Mouse (Mus musculus) forebrain, embryonic 11.5 days (tissue): Measurements from ENCODE around the gene Tcf3. TPM values are rescaled to one million over a fixed set of nuclear protein-coding genes. Genes with fewer than 3 reads are reported as not detected.
A peak's percentile ranks its signal among the peaks of the same experiment; 100 is the strongest.

ENCODE experiments used
- ATAC-seq: fragments of 200-750 bp; cut with Nextera tagmentation; replicated peaks from 2 replicates; pipeline ENCODE4 v1.8.0; 2017; ENCODE audit warnings: moderate TSS enrichment; ENCODE audit not compliant: low FRiP score
- DNase-seq: peaks from one replicate; pipeline ENCODE4 v3.0.0-alpha.2; 2017; ENCODE audit warnings: low spot score
- H3K27ac ChIP-seq: fragments of 300-500 bp; sonication (generic); 2 replicates; pipeline ENCODE4 v1.5.1; 2014; ENCODE audit warnings: low read depth, low read length
- H3K27me3 ChIP-seq: fragments of 300-500 bp; sonication (generic); 2 replicates; pipeline ENCODE4 v1.6.1; 2014; ENCODE audit warnings: mild to moderate bottlenecking, low read length, mixed read lengths; ENCODE audit not compliant: control insufficient read depth, insufficient read depth
- H3K36me3 ChIP-seq: fragments of 300-500 bp; sonication (generic); 2 replicates; pipeline ENCODE4 v1.6.1; 2014; ENCODE audit warnings: mild to moderate bottlenecking, low read length, moderate library complexity, mixed read lengths; ENCODE audit not compliant: control insufficient read depth, insufficient read depth
- H3K4me1 ChIP-seq: fragments of 300-500 bp; sonication (generic); replicated peaks from 2 replicates; pipeline ENCODE4 v1.6.1; 2014; ENCODE audit warnings: low read length, mixed read lengths; ENCODE audit not compliant: control insufficient read depth, insufficient read depth
- H3K4me2 ChIP-seq: fragments of 300-500 bp; sonication (generic); 2 replicates; pipeline ENCODE4 v1.6.1; 2014; ENCODE audit warnings: low read depth, mild to moderate bottlenecking, low read length, moderate library complexity, mixed read lengths; ENCODE audit not compliant: severe bottlenecking
- H3K4me3 ChIP-seq: fragments of 300-500 bp; sonication (generic); 2 replicates; pipeline ENCODE4 v1.5.1; 2014; ENCODE audit warnings: low read depth, low read length
- H3K9ac ChIP-seq: fragments of 300-500 bp; sonication (generic); 2 replicates; pipeline ENCODE4 v1.6.1; 2014; ENCODE audit warnings: low read length
- H3K9me3 ChIP-seq: fragments of 300-500 bp; sonication (generic); 2 replicates; pipeline ENCODE4 v1.6.1; 2016; ENCODE audit warnings: low read length, mixed read lengths; ENCODE audit not compliant: control insufficient read depth
- WGBS: fragments of 180-500 bp; shearing (Covaris S2); extraction: QIAGEN DNeasy Blood & Tissue Kit; methylation state at CpG from one replicate; pipeline ENCODE4 v1.1.7; 2014; 5-methylcytosine and 5-hydroxymethylcytosine counted together
- polyA plus RNA-seq: library from polyadenylated mRNA; unstranded; fragments of >200 nt; fragmentation: Nextera tagmentation; extraction: Ambion mirVana; gene quantifications from 2 replicates; pipeline ENCODE4 v1.2.1, GENCODE M21; 2014

Tcf3 gene
- polyA plus RNA-seq, 1 experiment from 2014 or later: 237 TPM

- 24% methylated on average over 2 of the region's 2 CpGs for WGBS
- H3K27me3 ChIP-seq: no peaks in the 10 kb centered on the region
- no peaks in the 10 kb centered on the region for H3K9me3 ChIP-seq
- H3K4me1 ChIP-seq: peaks cover 21% of the 10 kb centered on the region
- no peak overlapping the region for H3K27ac ChIP-seq
- H3K9ac ChIP-seq: no peak overlapping the region; the same call in 1 of the 2 replicates
- DNase-seq (no peak), ATAC-seq (no peak)
- peaks cover 20% of the 10 kb centered on the region for H3K36me3 ChIP-seq
- H3K4me2 ChIP-seq: no peak overlapping the region
- H3K4me3 ChIP-seq: no peak overlapping the region
These were observed 44.7 kb downstream of the Tcf3 start for GRCm38 (mm10) chr10:80388731-80389130.

- peaks cover 11% of the 10 kb centered on the region; the same call in 1 of the 2 replicates for H3K36me3 ChIP-seq
- peak within 1 kb of the TSS; percentile 94 for H3K4me2 ChIP-seq
- H3K4me3 ChIP-seq: peak within 1 kb of the TSS; percentile 98
- H3K27me3 ChIP-seq: no peaks in the 10 kb centered on the region
- H3K27ac ChIP-seq: peak within 1 kb of the TSS; percentile 79
- H3K4me1 ChIP-seq: peaks cover 22% of the 10 kb centered on the region
- peak; percentile 97 for DNase-seq
- ATAC-seq: peak; percentile 34
- 0% methylated on average over 21 of the region's 61 CpGs for WGBS
- no peaks in the 10 kb centered on the region for H3K9me3 ChIP-seq
- H3K9ac ChIP-seq: peak within 1 kb of the TSS; percentile 77
These were observed 45.9 kb downstream of the Tcf3 start, which contains the start of gene Mex3d for GRCm38 (mm10) chr10:80387522-80387959. TSS of gene Mex3d (minus strand) at chr10:80387659.

GRCm38 (mm10) chr10:80386735-80387471 lies 46.5 kb downstream of the Tcf3 start:
- H3K4me1 ChIP-seq: peaks cover 22% of the 10 kb centered on the region
- H3K4me2 ChIP-seq: peak overlapping the region; percentile 80
- peaks cover 10% of the 10 kb centered on the region for H3K36me3 ChIP-seq
- peak overlapping the region; percentile 77 for H3K9ac ChIP-seq
- WGBS: under 1% methylated on average over 73 of the region's 94 CpGs
- ATAC-seq (0 out of 2 replicates have a peak, but pooled peaks have one; percentile 0), DNase-seq (peak; percentile 77)
- H3K27ac ChIP-seq: peak overlapping the region; percentile 79
- peak overlapping the region; percentile 98 for H3K4me3 ChIP-seq
- no peaks in the 10 kb centered on the region for H3K9me3 ChIP-seq
- H3K27me3 ChIP-seq: no peaks in the 10 kb centered on the region

GRCm38 (mm10) chr10:80385811-80386734 lies 47.4 kb downstream of the Tcf3 start:
- DNase-seq: peak; percentile 85
- H3K36me3 ChIP-seq: peaks cover 13% of the 10 kb centered on the region
- peak overlapping the region; percentile 79 for H3K27ac ChIP-seq
- no peaks in the 10 kb centered on the region for H3K9me3 ChIP-seq
- H3K27me3 ChIP-seq: no peaks in the 10 kb centered on the region
- under 1% methylated on average over 34 of the region's 34 CpGs for WGBS
- peak overlapping the region; percentile 98 for H3K4me3 ChIP-seq
- H3K9ac ChIP-seq: peak overlapping the region; percentile 77
- peak overlapping the region; percentile 80 for H3K4me2 ChIP-seq
- ATAC-seq: peak; percentile 79
- peaks cover 22% of the 10 kb centered on the region for H3K4me1 ChIP-seq

- H3K27ac ChIP-seq: peak overlapping the region; percentile 79
- peaks cover 22% of the 10 kb centered on the region for H3K4me1 ChIP-seq
- H3K4me3 ChIP-seq: peak overlapping the region; percentile 98
- DNase-seq: peak; percentile 70
- peak overlapping the region; percentile 77 for H3K9ac ChIP-seq
- ATAC-seq: peak; percentile 25; the same call in 1 of the 2 replicates
- WGBS: 13% methylated on average over 7 of the region's 7 CpGs
- no peaks in the 10 kb centered on the region for H3K27me3 ChIP-seq
- H3K4me2 ChIP-seq: peak overlapping the region; percentile 80
- H3K36me3 ChIP-seq: peaks cover 13% of the 10 kb centered on the region
- no peaks in the 10 kb centered on the region for H3K9me3 ChIP-seq
These were observed 48.1 kb downstream of the Tcf3 start for GRCm38 (mm10) chr10:80385310-80385709.

GRCm38 (mm10) chr10:80384709-80385108 lies 48.7 kb downstream of the Tcf3 start:
- DNase-seq (no peak), ATAC-seq (no peak)
- Histone ChIP-seq H3K36me3 (peaks cover 13% of the 10 kb centered on the region), H3K9ac (peak overlapping the region; percentile 77), H3K4me3 (peak overlapping the region; percentile 98), H3K4me1 (peaks cover 22% of the 10 kb centered on the region), H3K4me2 (peak overlapping the region; percentile 80), H3K27ac (peak overlapping the region; percentile 79), H3K27me3 (no peaks in the 10 kb centered on the region), H3K9me3 (no peaks in the 10 kb centered on the region)
- WGBS: 86% methylated on average over 7 of the region's 7 CpGs

GRCm38 (mm10) chr10:80384115-80384639 lies 49.3 kb downstream of the Tcf3 start:
- no peaks in the 10 kb centered on the region for H3K27me3 ChIP-seq
- DNase-seq (no peak), ATAC-seq (no peak)
- peak overlapping the region; percentile 80 for H3K4me2 ChIP-seq
- 90% methylated on average over 4 of the region's 4 CpGs for WGBS
- H3K27ac ChIP-seq: no peak overlapping the region
- H3K36me3 ChIP-seq: peaks cover 13% of the 10 kb centered on the region
- H3K4me1 ChIP-seq: peaks cover 22% of the 10 kb centered on the region
- H3K9me3 ChIP-seq: no peaks in the 10 kb centered on the region
- H3K4me3 ChIP-seq: peak overlapping the region; percentile 98
- H3K9ac ChIP-seq: peak overlapping the region; percentile 77

GRCm38 (mm10) chr10:80383431-80383830 lies 50.0 kb downstream of the Tcf3 start:
- Histone ChIP-seq H3K36me3 (peaks cover 13% of the 10 kb centered on the region), H3K9me3 (no peaks in the 10 kb centered on the region), H3K27me3 (no peaks in the 10 kb centered on the region), H3K4me2 (peak overlapping the region; percentile 15; the same call in 1 of the 2 replicates), H3K4me1 (peaks cover 19% of the 10 kb centered on the region), H3K4me3 (no peak overlapping the region), H3K27ac (no peak overlapping the region), H3K9ac (no peak overlapping the region)
- ATAC-seq: no peak
- no peak for DNase-seq
- WGBS: 73% methylated on average over 4 of the region's 4 CpGs
